Mouse (Mus musculus): ENCODE results near the gene Zmat5. TPM values are rescaled to one million over a fixed set of nuclear protein-coding genes. Genes with fewer than 3 reads are reported as not detected.

Gene Zmat5
- polyA plus RNA-seq, 1 experiment, result 40.2 TPM

GRCm38 (mm10) chr11:4718548-4718947, 14.1 kb downstream of the Zmat5 start:
- no peak for DNase-seq (ENCODE audit: low read depth)

GRCm38 (mm10) chr11:4719961-4720360, 15.5 kb downstream of the Zmat5 start:
- DNase-seq (ENCODE audit: low read depth), result no peak
- no peak for TF ChIP-seq POLR2A (IDR thresholded peaks at IDR 0.05; ENCODE audit: borderline replicate concordance, extremely low read depth, insufficient read depth, insufficient read length, poor library complexity, severe bottlenecking)
- no peak for TF ChIP-seq CTCF (IDR thresholded peaks at IDR 0.05; ENCODE audit: borderline replicate concordance, extremely low read depth, insufficient read depth, insufficient read length)

More at GRCm38 (mm10) chr11:4718548-4718947, 14.1 kb downstream of the Zmat5 start:
- TF ChIP-seq POLR2A (IDR thresholded peaks at IDR 0.05; ENCODE audit: borderline replicate concordance, extremely low read depth, insufficient read depth, insufficient read length, poor library complexity, severe bottlenecking) (no peak), CTCF (IDR thresholded peaks at IDR 0.05; ENCODE audit: borderline replicate concordance, extremely low read depth, insufficient read depth, insufficient read length) (no peak)

- DNase-seq (ENCODE audit: low read depth), result peak; percentile 22
- TF ChIP-seq POLR2A (IDR thresholded peaks at IDR 0.05; ENCODE audit: borderline replicate concordance, extremely low read depth, insufficient read depth, insufficient read length, poor library complexity, severe bottlenecking) (no peak), CTCF (IDR thresholded peaks at IDR 0.05; ENCODE audit: borderline replicate concordance, extremely low read depth, insufficient read depth, insufficient read length) (no peak)
Observed at GRCm38 (mm10) chr11:4720393-4720792, 15.9 kb downstream of the Zmat5 start.

- DNase-seq (ENCODE audit: low read depth), result peak; percentile 23
- TF ChIP-seq POLR2A (IDR thresholded peaks at IDR 0.05; ENCODE audit: borderline replicate concordance, extremely low read depth, insufficient read depth, insufficient read length, poor library complexity, severe bottlenecking) (no peak), CTCF (IDR thresholded peaks at IDR 0.05; ENCODE audit: borderline replicate concordance, extremely low read depth, insufficient read depth, insufficient read length) (no peak)
Observed at GRCm38 (mm10) chr11:4720900-4721580, 16.6 kb downstream of the Zmat5 start.

GRCm38 (mm10) chr11:4721728-4722127, 17.2 kb downstream of the Zmat5 start:
- no peak for TF ChIP-seq CTCF (IDR thresholded peaks at IDR 0.05; ENCODE audit: borderline replicate concordance, extremely low read depth, insufficient read depth, insufficient read length)
- TF ChIP-seq POLR2A (IDR thresholded peaks at IDR 0.05; ENCODE audit: borderline replicate concordance, extremely low read depth, insufficient read depth, insufficient read length, poor library complexity, severe bottlenecking), result no peak
- DNase-seq (ENCODE audit: low read depth), result no peak

- TF ChIP-seq POLR2A (IDR thresholded peaks at IDR 0.05; ENCODE audit: borderline replicate concordance, extremely low read depth, insufficient read depth, insufficient read length, poor library complexity, severe bottlenecking) (no peak), CTCF (IDR thresholded peaks at IDR 0.05; ENCODE audit: borderline replicate concordance, extremely low read depth, insufficient read depth, insufficient read length) (no peak)
- peak; percentile 64 for DNase-seq (ENCODE audit: low read depth)
Observed at GRCm38 (mm10) chr11:4729603-4730002, 25.1 kb downstream of the Zmat5 start.

- DNase-seq (ENCODE audit: low read depth), result no peak
- TF ChIP-seq CTCF (IDR thresholded peaks at IDR 0.05; ENCODE audit: borderline replicate concordance, extremely low read depth, insufficient read depth, insufficient read length) (no peak), POLR2A (IDR thresholded peaks at IDR 0.05; ENCODE audit: borderline replicate concordance, extremely low read depth, insufficient read depth, insufficient read length, poor library complexity, severe bottlenecking) (no peak)
Observed at GRCm38 (mm10) chr11:4730096-4730495, 25.6 kb downstream of the Zmat5 start.

GRCm38 (mm10) chr11:4730913-4731312, 26.4 kb downstream of the Zmat5 start:
- DNase-seq (ENCODE audit: low read depth), result no peak
- no peak for TF ChIP-seq CTCF (IDR thresholded peaks at IDR 0.05; ENCODE audit: borderline replicate concordance, extremely low read depth, insufficient read depth, insufficient read length)
- no peak for TF ChIP-seq POLR2A (IDR thresholded peaks at IDR 0.05; ENCODE audit: borderline replicate concordance, extremely low read depth, insufficient read depth, insufficient read length, poor library complexity, severe bottlenecking)

- TF ChIP-seq CTCF (IDR thresholded peaks at IDR 0.05; ENCODE audit: borderline replicate concordance, extremely low read depth, insufficient read depth, insufficient read length) (no peak), POLR2A (IDR thresholded peaks at IDR 0.05; ENCODE audit: borderline replicate concordance, extremely low read depth, insufficient read depth, insufficient read length, poor library complexity, severe bottlenecking) (no peak)
- DNase-seq (ENCODE audit: low read depth), result no peak
Observed at GRCm38 (mm10) chr11:4731781-4732180, 27.3 kb downstream of the Zmat5 start.

GRCm38 (mm10) chr11:4734179-4734578, 29.7 kb downstream of the Zmat5 start:
- DNase-seq (ENCODE audit: low read depth), result peak; percentile 47
- TF ChIP-seq POLR2A (IDR thresholded peaks at IDR 0.05; ENCODE audit: borderline replicate concordance, extremely low read depth, insufficient read depth, insufficient read length, poor library complexity, severe bottlenecking) (no peak), CTCF (IDR thresholded peaks at IDR 0.05; ENCODE audit: borderline replicate concordance, extremely low read depth, insufficient read depth, insufficient read length) (peak; percentile 54)

GRCm38 (mm10) chr11:4736355-4736754, 31.9 kb downstream of the Zmat5 start:
- no peak for TF ChIP-seq POLR2A (IDR thresholded peaks at IDR 0.05; ENCODE audit: borderline replicate concordance, extremely low read depth, insufficient read depth, insufficient read length, poor library complexity, severe bottlenecking)
- TF ChIP-seq CTCF (IDR thresholded peaks at IDR 0.05; ENCODE audit: borderline replicate concordance, extremely low read depth, insufficient read depth, insufficient read length), result no peak
- no peak for DNase-seq (ENCODE audit: low read depth)

- TF ChIP-seq POLR2A (IDR thresholded peaks at IDR 0.05; ENCODE audit: borderline replicate concordance, extremely low read depth, insufficient read depth, insufficient read length, poor library complexity, severe bottlenecking), result no peak
- no peak for TF ChIP-seq CTCF (IDR thresholded peaks at IDR 0.05; ENCODE audit: borderline replicate concordance, extremely low read depth, insufficient read depth, insufficient read length)
Observed at GRCm38 (mm10) chr11:4737682-4738081, 33.2 kb downstream of the Zmat5 start.

More at GRCm38 (mm10) chr11:4737682-4738081, 33.2 kb downstream of the Zmat5 start:
- peak; percentile 71 for DNase-seq (ENCODE audit: low read depth)

Data from brain, embryonic 14.5 days (tissue).